Mouse (Mus musculus) megakaryocyte, adult 5-6 weeks (primary cell): ENCODE data around the gene Baiap3. TPM values are rescaled to one million over a fixed set of nuclear protein-coding genes. Genes with fewer than 3 reads are reported as not detected.

Experiments used
- ATAC-seq: 2 replicates; pipeline ENCODE4 v1.8.0; 2016; ENCODE audit warnings: mild to moderate bottlenecking, inconsistent platforms; ENCODE audit not compliant: poor library complexity, severe bottlenecking
- total RNA-seq, 2 experiments: library from RNA; stranded (forward) in 1 of 2; stranded (reverse) in 1 of 2; fragments of 153-499, 151-499 nt in 1 of 2; fragments of 221-1000, 200-1000 nt in 1 of 2; gene quantifications; 2 replicates each; pipeline versions ENCODE4 v1.2.3 to v1.2.4; 2015 to 2017

Gene Baiap3
- total RNA-seq (2015), result 3.3 and 3.7 TPM in 2 replicates
- total RNA-seq (2017), result 1.8 and 4.0 TPM in 2 replicates

DNA sequence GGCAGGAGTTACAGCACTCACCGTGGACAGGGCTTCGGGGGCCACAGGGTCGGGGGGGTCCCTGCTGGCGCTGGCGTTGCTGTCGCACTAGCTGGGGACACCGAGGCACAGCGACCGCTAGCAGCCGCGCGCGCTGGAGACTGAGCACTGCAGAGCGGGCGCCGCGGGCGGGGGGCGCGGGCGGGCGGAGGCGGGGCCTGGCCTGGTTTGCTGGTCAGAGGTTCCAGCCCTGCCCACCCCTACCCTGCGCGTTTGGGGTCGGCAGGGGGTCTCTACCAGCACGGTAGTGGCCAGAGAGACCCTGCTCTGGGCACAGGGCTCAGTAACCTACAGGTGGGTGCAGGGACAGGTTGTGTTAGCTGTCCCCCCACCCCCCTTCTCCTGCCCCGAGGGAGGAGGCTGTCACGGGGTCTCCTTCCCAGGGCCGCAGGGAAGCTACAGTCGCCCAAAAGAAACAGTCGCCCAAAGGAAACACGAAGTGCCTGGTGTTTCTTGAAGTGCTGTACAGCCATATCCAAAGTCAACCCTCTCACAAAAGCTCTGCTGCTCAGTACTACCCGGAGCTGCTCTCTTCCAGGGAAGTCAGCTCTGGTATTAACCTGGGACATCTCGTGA is at the start of gene Baiap3:
TSS of gene Baiap3 (minus strand) at position 225 of the 615 bp plus-strand sequence.
- no peak for ATAC-seq

DNA sequence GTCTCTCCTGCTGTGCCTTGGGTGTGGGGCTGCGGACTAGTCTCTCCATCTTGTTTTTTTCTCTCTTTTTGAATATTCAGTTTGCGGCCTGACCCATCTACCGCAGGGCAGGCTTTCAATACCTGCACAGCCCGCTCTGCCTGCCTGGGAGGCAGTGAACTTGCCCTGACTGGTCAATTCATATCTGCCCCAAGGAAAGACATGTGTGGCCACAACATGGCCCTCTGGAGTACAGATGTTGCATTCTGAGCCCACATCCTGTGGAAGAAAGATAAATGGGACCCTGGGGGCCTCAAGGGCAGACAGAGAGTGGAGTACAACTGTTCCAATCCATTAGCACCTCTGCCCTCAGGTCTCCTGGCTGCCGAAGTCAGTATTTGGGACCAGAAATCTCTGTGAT is 41.9 kb upstream of the Baiap3 start, which contains the start of gene Prss34:
TSS of gene Prss34 (plus strand) at position 301 of the 400 bp plus-strand sequence.
- ATAC-seq, result no peak

DNA sequence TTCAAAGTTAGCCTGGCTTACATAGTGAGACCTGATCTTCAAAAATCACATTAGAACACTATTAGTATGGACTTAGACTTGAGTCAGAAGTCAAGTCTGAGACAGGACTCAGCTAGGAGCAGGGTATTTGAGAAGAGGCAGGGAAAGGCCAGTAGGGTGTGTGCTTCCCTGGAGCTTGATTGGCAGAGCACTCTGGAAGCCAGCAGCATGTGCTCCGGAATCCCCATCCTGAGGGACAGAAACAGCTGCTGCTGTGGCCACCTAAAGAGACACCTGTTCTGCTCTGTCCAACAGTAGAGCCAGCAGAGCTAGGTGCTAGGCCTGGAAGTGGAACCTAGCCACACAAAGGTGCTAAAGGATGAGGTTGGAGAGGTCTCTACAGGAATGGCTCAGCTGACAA is 37.9 kb upstream of the Baiap3 start:
- no peak for ATAC-seq

DNA sequence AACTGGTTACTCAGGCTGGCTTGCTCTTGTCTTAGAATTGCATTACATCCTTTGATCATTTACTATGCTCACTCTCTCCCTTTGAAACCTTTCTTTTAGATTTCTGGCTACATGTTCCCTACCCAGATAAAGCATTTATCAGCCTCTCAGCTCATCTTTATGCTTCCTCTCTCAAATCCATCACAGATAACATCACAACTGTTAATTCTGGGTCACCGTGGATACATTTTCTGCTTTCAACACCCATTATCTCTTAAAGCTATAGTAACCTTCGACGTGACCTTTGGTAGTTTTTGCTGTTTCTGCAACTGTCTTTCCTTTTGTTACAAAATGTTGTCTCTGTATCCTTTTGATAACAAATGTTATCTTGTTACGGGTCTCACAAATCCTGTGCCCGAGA is 37.3 kb upstream of the Baiap3 start:
- ATAC-seq, result no peak

DNA sequence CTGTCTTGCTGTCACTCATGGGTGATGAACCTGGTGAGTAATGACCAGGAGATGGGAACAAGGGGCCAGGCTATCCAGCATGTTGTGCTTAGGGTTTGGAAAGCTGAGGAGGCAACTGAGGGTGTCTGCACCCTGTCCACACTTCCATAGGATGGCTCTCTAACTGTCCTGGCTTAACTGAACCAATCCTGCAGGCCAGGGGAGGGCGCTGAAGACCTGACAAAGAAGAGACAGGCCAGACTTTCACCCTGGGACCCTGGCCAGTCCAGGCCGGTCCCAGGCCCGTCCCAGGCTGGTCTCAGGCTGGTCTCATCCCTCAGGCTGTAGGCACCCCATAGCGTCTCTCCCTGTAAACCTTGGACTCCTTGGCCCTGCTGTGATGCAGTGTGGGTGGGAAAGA is 34.2 kb upstream of the Baiap3 start:
- no peak for ATAC-seq

DNA sequence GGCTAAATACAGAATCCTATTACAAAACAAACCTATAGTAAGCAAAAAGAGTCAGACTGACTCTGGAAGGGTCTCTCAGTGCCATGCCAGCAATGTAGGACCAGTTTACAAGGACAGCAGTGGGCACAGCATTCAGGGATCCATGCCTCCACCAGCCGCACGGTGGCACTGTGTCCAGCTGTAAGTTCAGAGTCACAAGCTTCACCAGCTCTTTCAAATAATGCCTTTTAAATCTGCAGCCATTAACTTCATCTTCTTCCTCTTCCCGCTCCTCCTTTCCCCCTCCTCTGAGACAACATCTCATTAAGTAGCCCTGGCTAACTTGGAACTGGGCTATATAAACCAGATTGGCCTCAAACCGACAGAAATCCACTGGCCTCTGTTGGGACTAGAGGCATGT is 32.7 kb upstream of the Baiap3 start:
- ATAC-seq, result peak; percentile 67

DNA sequence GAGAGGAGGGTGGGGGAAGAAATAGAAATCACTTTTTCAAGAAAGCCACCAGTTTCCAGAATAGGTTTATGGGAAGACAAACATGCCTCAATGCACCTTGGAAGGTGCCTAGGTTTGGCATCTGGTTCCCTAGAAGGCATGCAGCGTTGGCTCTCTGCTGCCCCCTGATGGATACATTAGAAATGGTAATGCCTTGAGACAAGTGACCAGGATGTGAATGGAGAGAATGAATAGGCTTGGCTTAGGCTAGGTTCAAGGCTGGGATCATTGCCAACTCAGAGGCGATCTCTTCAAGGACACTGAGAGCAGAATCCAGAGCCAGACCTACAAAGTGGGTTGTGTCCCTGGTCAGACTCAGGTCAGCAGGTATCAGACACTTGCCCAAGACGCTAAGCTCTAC is 28.9 kb upstream of the Baiap3 start:
- ATAC-seq, result peak; percentile 86

DNA sequence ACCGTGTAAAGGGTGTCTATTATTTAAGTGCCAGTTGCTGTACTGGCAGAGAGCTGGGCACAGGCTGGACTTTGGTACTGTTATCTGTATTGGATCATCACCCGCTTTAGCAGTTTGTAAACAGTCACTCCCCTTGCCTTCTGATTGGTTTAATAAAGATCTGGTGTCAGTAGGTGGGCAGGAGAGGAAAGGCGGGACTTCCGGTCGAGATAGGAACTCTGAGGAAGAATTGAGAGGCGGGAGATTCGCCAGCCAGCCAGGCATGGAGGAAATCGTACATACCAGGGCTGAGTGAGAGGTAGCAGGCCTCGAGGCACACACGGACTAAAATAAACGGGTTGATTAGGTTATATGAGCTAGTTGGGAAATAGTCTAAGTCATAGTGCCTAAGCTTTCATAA is 26.0 kb upstream of the Baiap3 start:
- ATAC-seq, result peak; percentile 57

DNA sequence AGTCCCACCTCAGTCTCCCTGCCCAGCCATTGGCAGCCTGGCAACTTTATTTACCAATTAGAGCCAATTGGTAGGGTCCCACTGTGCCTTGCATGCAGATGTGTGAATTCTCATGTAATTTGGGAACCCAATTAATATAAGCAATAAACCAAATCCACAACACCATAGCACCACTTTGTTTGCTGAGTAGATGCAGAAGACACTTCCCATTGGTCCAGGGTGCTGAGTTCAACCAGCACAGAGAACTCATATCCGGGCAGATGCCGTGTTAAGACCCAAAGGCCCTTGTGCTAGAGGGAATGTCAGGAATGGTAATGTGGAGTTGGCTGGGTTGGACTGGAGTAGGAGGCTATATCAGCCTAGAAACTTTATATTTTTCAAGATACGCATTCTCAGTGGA is 19.7 kb upstream of the Baiap3 start:
- no peak for ATAC-seq

DNA sequence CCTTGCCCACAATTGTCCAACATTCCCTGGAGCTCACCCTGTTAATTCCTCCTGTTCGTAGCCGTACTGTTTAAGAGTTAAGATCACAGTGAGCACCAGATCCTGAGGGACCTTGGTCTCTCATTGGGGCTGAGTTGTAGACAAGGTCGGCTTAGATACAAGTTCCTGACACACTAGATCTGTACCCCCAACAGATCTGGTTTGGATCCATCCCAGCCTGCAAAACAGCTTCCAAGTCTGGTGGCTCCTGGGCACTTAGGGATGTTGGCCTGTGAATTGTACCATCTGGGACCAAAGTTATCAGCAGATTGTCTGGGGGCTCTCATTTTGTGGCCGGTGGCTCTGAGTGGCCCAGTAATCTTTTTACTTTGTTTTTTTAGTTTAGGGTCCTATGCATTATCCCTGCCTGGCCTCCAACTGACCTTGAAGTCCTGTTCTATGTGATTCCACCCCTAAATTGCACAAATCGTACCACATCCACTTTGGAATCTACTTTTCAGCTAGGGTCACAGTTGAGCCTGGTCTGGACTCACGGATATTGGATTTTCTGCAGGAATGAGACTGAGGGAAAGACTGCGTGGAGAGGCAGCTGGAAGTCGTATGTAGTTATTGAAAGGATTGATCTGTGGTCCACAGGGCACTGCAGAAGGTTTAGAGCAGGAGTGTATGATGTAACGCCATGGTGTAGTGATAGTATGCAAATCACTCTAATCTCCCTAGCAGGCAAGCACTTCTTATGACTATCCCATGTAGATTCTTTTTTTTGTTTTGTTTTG is 18.6 kb upstream of the Baiap3 start, which contains the start of gene Ube2i:
TSS of gene Ube2i (minus strand) at position 52 of the 776 bp plus-strand sequence.
- no peak for ATAC-seq

DNA sequence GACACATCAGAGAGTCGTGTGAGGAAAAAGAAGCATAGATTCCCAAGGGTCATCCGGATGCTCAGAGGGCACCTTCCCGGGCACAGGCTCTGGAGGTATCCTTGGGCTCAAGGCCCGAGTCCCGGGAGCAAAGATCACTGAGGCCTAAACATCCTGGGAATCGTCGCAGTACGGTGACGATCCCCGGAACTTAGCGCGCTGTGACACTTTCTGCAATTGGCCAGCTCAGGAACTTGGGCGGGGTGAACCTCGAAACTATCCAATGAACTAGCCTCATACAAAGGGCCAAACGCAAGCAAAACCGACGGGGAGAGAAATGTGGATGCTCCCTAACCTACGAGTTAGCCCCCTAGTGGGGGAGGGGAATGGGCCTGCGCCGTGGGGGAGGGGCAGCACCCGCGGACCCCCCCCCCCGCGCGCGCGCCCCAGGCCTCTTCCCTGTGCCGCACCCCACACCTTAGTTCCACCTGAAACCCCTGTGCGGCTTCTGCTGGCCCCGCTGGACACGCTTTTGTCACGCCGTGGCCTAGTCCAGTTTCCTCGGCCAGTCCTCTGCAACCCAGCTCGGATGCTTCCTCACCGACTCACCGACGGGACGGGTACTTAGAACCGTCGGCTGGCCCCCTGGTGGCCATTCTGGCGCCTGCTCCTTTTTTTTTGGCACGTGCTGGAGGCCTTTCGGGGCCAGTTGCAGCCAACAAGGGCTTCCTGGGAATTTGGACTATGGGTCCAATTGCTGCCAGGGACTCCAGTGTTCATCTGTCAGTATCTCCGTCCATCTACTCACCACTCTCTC is 17.7 kb upstream of the Baiap3 start:
- peak; percentile 83 for ATAC-seq

DNA sequence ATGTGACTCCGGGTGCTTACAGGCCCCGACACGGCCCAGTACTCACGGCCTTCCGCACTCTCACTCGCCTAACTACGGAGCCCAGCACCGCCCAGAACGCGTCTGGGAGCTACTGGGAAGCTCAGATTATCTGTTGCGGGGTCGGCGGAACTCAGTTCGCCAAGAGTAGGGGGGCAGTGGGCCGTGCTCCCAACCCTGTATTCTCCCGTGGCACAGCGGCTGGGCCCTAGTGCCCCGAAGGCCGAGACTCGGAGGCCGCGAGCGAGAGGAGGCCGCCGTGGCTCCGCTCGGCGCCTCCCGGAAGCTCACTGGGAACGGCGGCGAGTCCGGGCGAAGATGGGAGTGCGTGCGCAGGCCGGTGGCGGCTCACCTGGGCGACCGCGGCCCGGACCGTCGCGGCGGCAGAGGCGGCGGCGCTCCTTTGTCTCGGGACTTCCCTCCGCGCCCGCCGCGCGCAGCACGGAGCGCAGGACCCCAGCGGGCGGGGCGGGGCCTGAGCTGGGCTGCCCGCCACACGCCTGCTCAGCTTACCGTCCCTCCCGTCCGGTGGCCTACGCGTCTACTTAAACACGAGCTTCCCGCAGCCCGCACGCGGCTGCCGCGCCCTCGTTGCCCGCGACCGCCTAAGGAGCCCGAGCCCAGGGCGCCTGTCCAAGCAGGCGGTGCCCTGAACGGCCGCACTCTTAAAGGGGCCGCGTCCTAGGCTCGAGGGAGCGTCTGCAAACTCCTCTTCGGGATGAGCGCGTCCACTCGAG is 17.0 kb upstream of the Baiap3 start:
- peak; percentile 71 for ATAC-seq

DNA sequence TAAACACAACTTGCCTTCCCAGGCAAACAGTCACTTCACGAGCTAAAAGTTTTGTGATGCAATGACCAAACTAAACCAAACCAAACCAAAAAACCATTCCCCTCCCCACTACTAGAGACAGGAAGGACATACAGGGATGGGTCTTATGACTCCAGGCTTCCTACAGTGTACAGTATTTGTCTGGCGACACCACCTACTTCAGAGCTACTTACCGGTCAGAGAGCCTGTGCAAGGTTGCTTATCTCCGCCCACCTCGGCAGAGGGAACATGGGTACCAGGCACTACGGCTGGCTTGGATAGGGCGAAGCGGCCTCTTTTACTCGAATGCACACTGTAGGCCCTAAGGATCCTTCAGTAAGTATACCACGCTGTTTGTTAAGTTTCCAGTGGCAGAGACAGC is 16.2 kb upstream of the Baiap3 start:
- no peak for ATAC-seq

DNA sequence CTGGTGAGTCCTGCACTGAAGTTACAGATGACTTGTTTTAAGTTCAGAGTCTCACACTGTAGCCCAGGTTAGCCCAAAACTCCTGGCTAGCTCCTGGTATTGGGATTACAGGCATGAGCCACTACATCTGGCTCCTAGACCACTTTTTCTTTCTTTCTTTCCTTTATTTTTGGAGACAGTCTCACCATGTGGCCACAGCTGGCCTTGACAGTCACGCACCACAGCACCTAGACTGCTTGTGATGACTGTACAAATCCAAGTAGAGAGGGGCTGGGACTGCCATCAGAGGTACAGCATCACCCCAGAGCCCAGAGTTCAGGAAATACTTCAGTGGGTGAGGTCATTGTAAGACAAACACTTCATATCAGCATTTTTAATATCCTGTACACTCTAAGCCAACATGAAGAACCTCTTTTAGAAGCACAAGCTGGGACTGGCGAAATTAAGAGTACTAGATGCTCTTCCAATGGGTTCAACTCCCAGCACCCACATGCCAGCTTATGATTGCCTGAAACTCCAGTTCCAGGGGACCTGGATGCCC is 14.7 kb upstream of the Baiap3 start:
- ATAC-seq, result no peak

DNA sequence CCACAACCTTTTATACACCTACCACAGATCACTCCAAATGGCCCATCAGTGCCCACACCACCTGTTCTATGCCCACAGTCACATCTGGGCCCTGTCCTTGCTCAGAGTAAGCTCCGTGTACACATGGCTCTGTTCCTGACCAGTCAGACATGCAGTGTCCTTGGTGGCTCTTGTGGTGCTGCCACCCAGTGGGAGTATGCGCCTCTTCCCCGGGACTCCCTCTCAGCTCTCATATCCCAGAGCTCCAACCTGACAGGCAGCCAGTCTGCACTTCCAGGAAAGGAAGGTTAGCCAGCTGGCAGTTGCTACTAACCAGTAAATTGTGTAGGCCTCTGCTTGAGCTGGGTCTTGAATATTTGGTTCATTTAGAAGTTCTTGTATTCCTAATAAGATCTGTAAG is 8.3 kb upstream of the Baiap3 start:
- no peak for ATAC-seq

DNA sequence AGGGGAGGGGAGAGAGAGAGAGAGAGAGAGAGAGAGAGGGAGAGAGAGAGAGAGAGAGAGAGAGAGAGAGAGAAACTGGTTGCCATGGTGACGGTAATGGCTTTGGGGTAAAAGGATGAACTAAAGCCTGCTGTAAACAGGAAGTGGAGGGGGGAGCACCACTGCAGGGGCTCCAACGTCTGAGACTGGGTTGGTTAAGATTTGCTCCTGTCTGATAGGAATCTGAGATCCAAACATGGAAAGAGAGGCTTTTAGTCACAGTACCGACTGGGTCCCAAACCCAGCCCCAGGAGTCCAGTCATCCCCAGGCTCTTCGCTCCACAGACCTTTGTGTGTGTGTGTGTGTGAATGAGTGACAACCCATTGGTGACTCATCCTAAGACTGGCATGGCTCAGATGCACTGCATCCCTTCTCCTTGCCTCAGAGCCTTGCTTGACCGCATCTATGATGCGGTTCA is 1.7 kb upstream of the Baiap3 start:
- no peak for ATAC-seq

DNA sequence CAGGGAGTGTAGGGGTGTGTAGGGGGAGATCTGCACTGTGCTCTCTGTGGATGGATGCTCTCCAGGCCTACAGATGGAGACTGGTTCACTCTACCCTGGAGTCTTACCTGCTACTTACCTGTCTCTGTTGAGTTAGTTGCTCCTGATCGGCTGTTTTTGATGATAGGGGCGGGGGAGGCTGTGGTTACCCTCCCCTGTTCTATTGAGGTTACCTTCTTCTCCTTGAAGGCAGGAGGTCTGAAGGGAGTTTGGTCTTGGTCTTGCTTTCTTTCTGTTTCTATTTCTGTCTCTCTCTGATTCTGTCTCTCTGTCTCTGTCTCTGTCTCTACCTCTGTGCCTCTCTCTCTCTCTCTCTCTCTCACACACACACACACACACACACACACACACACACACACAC is 1.1 kb downstream of the Baiap3 start:
- ATAC-seq, result no peak

DNA sequence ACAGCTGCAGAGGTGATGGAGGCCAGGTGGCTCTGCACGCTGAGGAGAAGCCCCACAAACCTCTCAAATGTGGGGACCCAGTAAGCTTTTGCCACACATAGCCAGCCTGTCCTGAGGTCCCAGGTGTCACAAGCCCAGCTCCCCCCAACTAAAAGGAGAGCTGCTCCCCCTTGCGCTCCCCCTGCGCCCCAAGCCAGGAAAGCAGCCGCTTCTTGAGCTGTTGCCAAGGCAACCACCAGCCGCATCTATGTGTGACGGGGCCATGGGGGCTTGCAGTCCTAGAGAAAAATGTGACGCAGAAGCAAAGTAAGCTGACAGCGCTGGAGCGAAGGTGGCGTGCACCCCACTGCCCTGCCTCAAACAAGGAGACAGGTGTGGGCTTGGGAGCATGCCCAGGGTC is 2.4 kb downstream of the Baiap3 start:
- ATAC-seq, result no peak

DNA sequence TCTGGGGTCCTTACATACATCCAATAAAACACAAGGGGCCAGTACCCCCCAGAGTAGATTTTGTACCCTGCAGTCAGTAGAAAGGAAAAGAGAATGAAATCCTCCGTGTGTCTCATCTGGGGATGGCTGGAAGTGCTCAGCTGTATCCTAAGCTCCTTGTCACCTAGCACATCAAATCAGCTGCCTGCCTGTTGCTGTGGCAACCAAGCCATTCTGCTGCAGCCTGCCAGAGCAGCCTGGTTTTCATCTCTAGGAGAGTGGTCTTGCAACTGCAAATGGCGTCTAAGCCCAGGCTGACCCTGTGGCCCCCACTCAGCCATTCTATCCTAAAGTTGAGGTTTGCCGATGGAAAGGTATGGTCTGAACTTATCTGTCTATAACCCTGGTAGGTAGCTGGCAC is 3.5 kb downstream of the Baiap3 start:
- no peak for ATAC-seq

DNA sequence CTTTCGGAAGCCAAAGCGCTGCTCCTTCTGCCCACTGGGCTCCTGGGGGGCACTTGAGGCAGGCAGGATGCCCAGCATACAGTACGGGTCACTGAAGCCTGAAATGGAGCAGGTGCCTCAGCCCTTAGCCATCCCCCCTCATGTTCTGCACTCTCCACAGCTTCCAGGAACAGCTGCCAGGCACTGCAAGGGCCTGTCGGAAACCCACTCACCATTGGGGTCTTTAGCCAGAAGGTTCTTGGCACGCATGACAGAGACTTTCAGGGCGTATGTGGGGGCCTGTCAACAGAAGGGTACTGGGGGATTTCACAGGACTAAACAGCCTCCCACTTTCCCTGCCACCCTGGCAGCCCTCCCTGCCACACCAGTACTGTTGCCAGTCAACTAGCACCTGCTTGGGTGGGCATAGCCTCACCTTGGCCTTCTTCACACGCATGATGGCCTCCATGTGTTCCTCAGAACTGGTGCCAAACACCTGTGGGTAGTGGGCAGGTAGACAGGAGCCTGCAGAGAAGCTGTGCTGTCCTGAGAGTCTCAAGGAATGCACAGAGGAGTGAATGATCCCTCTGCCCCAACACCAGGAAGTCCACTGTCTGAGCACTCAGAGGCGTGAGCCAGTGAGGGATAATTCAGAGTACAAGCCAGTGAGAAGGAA is 5.9 kb downstream of the Baiap3 start:
- no peak for ATAC-seq
